In genomic region chr2:33821677-33822607, GRCm38 (mm10) we compare ENCODE assay signal across 8 mouse cellular contexts.
DNase-seq lines count a peak whose midpoint lies in the region; ATAC-seq and TF ChIP-seq lines count a peak whose summit lies in the region.

No protein-coding gene starts in this region.

- intact Hi-C loops in left cerebral cortex, postnatal 10 days (cut with DNase I) = loop anchor here (5.0 to 10.0 kb wide), 2 partner anchors 140 to 813 kb away; no protein-coding TSS in a partner anchor

- H3K27me3 ChIP-seq in intestine, embryonic 15.5 days (replicated peaks) = no peaks in the 10 kb centered on the region

- H3K9ac ChIP-seq in intestine, embryonic 15.5 days = no peak overlapping the region

- no peak for TF ChIP-seq POLR2A in cortical plate, adult 2 months (IDR thresholded peaks at IDR 0.05; ENCODE audit: extremely low read depth, insufficient read depth, low read length)

- no peak overlapping the region for H3K27ac ChIP-seq in cortical plate, adult 2 months (ENCODE audit: insufficient read depth, low read length)
- H3K27ac ChIP-seq in intestine, embryonic 15.5 days = no peak overlapping the region

- no peak overlapping the region for H3K4me3 ChIP-seq in cortical plate, adult 2 months (ENCODE audit: insufficient read depth, low read length)
- H3K4me3 ChIP-seq in intestine, embryonic 15.5 days (replicated peaks) = no peak overlapping the region

- H3K9me3 ChIP-seq in intestine, embryonic 15.5 days = no peaks in the 10 kb centered on the region

- peak; percentile 66 for ATAC-seq in intestine, embryonic 15.5 days

- DNase-seq in adrenal gland, adult (ENCODE audit: inconsistent age in 2 of 2, low spot score in 1 of 2) = peak; percentile 78 to 93
- peak; percentile 86 for DNase-seq in gastrocnemius, postnatal 10 days
- DNase-seq in left cerebral cortex, postnatal 10 days (ENCODE audit: extremely low spot score in 1 of 2, low spot score in 2 of 2) = peak; percentile 77 to 86
- peak; percentile 86 for DNase-seq in mesoderm, embryonic 11.5 days (ENCODE audit: low read depth, low spot score)
- peak; percentile 83 for DNase-seq in right cerebral cortex, postnatal 25 days
- DNase-seq in urinary bladder, postnatal 25 days (ENCODE audit: low spot score) = peak; percentile 71

- 37% methylated on average over 13 of the region's 13 CpGs for WGBS in intestine, embryonic 15.5 days

- peaks cover 8% of the 10 kb centered on the region; the same call in 1 of the 2 replicates for H3K36me3 ChIP-seq in intestine, embryonic 15.5 days

- no peak overlapping the region for H3K4me2 ChIP-seq in intestine, embryonic 15.5 days (replicated peaks)

- H3K4me1 ChIP-seq in cortical plate, adult 2 months (ENCODE audit: control insufficient read depth, insufficient read depth, low read length) = no peaks in the 10 kb centered on the region
- no peaks in the 10 kb centered on the region for H3K4me1 ChIP-seq in intestine, embryonic 15.5 days (replicated peaks)

- peak; percentile 99 for TF ChIP-seq CTCF in cortical plate, adult 2 months (IDR thresholded peaks at IDR 0.05; ENCODE audit: extremely low read depth, insufficient read depth, low read length)
